Mouse (Mus musculus): ENCODE measurements around the gene Snrnp40.

Gene Snrnp40

GRCm38 (mm10) chr4:130359486-130360237, at the start of gene Snrnp40, which contains the start of gene Zcchc17:
Gene Snrnp40 (plus strand): TSS chr4:130360132.
Gene Zcchc17 (minus strand): TSS chr4:130359943.
- DNase-seq, result peak; percentile 97 to 98

DNA sequence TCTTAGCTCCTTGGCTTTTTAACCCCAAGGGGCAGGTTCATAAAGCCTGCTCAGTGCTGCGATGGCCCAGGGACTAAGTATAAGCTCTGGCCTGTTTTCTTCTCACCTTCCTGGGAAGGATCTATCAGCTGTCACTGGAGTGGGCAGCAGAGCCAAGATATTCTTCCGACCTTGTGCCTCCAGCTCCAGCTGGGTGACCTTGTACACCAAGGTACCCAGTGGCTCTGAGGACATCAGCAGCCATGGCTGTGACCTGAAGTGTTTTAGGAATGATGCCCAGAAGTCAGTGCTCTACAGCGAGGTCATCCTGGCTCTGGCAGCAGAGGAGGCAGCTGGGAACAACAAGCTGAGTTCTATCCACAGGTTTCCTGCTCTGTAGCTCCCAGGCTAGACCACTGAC, 47.4 kb upstream of the Snrnp40 start:
- no peak for DNase-seq

- DNase-seq, result no peak
These were observed 46.4 kb upstream of the Snrnp40 start for GRCm38 (mm10) chr4:130313552-130313951.

DNA sequence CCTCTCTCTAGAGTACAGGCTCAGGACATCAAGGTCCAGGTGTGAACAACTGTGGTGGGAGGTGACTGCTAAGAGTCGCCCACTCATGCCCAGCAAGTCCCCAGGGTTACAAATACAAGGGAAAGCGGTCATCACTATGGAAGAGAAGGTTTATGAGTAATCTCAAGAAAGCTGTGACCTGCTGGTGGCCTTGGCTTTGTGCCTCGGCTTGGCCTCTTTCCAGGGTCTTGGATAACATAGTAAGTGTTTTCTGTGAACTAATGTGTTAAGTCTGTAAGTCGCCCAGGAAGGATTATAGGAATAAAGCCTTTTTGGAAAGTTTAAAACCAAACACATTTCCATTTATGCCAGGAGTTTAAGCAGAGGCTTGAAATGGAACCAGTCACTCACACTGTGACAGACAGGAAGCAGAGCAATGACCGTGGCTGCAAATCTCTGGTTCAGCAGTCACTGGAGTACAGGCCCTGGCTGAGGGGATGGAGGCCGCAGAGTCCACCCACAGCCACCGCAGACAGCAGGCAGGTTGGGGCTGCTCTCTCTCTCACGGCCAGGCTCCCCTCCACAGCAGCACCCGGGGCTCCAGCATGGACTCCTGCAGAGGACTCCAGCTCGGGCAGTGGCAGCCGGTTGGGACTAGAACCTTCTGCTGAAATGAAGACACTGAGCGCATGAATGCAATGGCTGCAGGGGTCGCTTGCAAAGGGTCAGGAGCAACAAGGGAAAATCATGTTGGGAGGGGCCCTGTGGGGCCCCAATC, 44.0 kb upstream of the Snrnp40 start:
- no peak for DNase-seq

- no peak for DNase-seq
These were observed 43.2 kb upstream of the Snrnp40 start for GRCm38 (mm10) chr4:130316691-130317090.

DNA sequence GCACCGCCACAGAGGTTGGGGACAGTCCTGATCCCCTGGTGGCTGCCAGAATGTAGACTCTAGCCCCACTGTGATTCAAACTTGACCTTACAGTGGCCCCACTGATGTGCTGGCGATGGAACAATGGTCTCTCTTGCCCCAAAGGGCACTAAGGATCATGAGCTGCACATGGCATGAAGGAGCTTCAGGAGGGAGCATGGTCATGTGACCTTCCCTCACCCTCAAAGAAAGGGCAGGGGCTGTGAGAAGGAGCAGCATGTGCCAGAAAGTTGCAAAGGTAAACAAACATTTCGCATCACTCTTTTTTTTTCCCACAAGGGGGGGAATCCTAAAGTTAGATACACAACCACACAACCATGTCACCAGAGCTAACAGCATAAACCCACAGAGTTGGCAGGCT, 41.8 kb upstream of the Snrnp40 start:
- no peak for DNase-seq

DNA sequence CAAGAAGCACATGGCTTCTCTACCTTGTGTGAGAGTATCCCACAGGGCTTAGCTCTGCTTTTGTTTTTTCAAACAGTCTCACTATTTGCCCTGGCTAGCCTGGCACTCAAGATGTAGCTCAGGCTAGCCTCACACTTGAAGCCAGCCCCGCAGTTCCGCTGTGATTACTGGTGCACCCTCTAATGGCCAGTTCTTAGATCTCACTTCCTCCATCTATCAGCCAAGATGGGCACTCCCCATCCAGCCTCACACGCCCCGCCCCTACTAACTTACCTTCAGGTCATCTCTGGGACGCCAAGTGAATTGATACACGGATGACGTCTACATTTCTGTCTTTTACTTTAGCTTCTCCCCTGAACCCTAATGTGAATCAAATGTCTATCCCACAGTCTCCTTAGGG, 40.4 kb upstream of the Snrnp40 start:
- DNase-seq, result no peak

DNA sequence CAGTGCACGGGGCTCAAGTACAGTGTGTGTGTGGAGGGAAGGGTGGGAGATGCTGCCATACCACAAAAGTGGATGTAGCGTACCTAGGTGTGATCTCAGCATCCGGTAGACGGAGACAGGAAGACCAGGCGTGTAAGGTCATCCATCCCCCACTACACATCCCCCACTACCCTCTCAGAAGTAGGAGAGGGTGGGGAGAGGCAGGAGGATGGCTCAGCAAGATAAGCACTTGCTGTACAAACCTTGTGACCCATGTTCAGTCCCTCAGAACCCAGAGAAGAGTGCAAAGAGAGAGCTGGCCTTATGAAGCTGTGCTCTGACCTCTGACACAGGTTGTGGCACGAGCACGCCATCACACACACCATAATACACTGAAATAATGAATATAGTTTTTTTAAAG, 38.3 kb upstream of the Snrnp40 start:
- DNase-seq, result no peak

DNA sequence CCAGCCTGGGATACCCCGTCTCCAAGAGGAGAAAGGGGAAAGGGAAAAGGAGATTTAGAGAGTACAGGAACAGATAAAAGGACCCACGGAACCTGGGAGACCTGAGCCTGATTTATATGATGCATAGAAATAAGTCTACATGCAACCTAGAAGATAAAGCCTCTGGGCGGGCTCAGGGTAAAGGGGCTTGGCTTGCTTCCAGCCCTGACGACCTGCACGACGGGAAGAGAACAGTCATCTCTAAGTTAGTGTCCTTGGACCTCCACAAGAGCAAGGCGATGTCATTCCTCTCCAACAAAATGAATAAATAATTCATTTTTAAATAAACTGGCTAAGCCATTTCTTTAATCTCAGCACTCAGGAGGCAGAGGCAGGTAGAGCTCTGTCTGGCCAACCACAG, 37.4 kb upstream of the Snrnp40 start:
- DNase-seq, result no peak

- no peak for DNase-seq
These were observed 36.8 kb upstream of the Snrnp40 start for GRCm38 (mm10) chr4:130323165-130323564.

DNA sequence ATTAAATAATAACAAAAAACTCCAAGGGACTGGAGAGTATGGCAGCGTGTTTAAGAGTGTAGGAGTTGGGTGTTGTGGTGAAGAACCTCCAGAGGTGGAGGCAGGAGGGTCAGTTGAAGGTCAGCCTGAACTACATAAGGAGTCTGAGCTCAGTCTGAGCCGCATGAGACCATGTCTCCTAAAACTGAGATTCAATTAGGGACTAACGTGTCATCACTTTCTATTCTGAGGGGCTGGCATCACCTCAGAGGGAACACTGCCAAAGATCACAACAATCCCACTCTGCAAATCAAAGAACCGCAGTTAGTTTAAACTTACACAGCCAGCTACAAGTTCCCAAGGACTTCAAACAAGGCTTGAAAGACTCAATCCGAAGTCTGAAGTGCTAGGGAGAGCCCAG, 36.3 kb upstream of the Snrnp40 start:
- DNase-seq, result no peak

- no peak for DNase-seq
These were observed 34.5 kb upstream of the Snrnp40 start for GRCm38 (mm10) chr4:130325446-130325845.

GRCm38 (mm10) chr4:130327366-130327765, 32.6 kb upstream of the Snrnp40 start:
- DNase-seq, result no peak

GRCm38 (mm10) chr4:130335867-130336266, 24.1 kb upstream of the Snrnp40 start:
- DNase-seq, result no peak

DNA sequence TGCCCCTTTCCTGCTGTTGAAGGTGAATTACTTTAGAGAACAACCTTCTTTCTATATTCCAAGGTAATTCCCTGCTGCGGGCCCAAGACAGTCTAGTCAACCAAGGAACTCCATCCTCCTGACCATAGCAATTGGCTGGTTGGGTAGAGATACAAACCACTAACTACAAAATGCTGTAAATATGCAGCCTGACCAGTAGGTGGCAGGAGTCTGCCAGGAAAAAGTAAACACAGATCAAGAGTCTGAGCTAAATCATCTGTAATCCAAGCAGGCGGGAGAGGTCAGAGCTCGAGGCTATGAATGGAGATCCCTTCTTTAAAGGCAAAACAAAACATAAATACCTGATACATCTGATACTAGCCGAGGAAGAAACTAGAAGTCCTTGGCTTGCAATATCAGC, 18.2 kb upstream of the Snrnp40 start:
- DNase-seq, result peak; percentile 4 to 8

GRCm38 (mm10) chr4:130349666-130350065, 10.3 kb upstream of the Snrnp40 start:
- no peak for DNase-seq

DNA sequence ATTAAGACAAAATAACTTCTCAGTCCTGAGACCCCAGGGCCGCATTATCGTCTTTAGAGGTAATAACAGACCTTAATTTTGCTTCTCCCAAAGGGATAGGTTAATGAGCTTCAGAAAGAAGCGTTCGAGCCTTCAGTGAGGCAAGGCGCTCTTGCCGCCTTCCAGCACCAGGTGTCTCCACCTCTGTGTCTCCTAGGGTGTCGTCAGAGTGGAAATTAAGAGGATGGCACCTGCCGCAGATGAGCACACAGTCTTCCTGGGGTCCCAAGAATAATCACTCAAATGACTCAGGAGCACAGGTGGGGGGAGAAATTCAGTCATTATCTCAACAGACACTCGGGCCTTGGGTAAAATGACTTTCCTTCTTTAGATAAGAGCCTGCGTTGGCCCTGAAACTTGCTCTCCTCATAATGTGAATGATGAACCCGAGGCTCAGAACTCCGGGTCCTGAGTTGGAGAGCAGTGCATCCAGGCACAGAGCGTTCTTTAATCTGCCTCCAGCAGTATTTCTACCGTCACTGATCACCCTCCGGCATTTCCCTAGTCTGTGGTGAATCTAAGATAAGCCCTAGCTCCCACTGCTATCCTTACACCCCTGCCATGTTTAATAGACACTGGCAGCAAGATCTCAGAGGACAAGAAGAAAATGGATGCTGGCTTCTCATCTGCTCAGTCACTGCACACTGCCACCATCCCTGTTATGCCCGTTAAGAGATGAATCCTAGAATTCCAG, 9.1 kb upstream of the Snrnp40 start:
- no peak for DNase-seq

DNA sequence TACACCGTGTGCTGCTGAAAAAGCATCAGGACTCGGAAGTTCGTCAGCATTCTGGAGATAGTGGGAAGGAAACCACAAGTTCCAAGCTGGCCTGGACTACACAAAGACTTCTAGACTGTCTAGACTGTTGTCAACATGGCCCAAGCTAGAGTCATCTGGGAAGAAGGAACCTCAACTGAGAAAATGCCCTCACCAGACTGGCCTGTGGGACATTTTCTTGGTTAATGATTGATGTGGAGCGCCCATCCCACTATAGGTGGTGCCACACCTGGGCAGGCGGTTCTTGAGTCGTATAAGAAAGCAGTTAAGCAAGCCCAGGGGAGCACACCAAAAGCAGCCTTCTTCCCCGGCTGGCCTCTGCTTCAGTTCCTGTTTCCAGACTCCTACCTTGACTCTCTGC, 7.3 kb upstream of the Snrnp40 start:
- no peak for DNase-seq

DNA sequence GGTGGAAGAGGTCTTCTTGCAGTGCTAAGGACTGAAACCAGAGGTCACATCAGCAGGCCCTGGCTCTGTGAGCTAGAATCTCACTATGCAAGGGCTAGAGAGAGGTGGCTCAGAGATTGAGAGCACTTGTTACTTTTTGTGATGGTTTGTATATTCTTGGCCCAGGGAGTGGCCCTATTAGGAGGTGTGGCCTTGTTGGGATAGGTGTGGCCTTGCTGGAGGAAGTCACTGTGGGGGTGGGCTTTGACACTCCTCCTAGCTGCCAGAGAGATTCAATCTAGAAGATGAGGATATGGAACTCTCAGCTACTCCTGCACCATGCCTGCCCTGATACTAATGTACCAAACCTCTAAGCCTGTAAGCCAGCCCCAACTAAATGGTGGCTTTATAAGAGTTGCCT, 2.0 kb upstream of the Snrnp40 start:
- DNase-seq, result no peak

DNA sequence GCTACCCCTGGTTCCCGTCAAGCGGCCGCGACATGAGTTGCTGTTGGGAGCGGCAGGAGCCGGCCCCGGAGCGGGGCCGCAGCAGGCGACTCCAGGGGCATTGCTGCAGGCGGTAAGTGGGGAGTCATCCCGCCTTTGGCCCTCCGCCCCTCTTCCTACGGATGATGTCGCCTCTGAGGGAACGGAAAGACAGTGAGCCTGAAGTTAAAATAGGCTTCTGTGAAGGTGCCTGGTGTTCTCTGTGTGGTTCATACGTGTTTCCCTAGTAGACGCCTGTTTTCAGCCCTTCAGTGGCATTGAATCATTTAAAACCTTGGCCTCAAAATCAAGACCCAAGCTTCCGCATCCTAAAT, 282 bp downstream of the Snrnp40 start:
- no peak for DNase-seq

GRCm38 (mm10) chr4:130376675-130377074, 16.7 kb downstream of the Snrnp40 start:
- no peak for DNase-seq

GRCm38 (mm10) chr4:130377500-130377899, 17.6 kb downstream of the Snrnp40 start:
- no peak for DNase-seq

- no peak for DNase-seq
These were observed 19.2 kb downstream of the Snrnp40 start for GRCm38 (mm10) chr4:130379181-130379580.

GRCm38 (mm10) chr4:130380418-130380817, 20.5 kb downstream of the Snrnp40 start:
- DNase-seq, result no peak
